Mouse (Mus musculus): ENCODE data around the gene Etnppl. TPM values are rescaled to one million over a fixed set of nuclear protein-coding genes. Genes with fewer than 3 reads are reported as not detected.
A peak's percentile ranks its signal among the peaks of the same experiment; 100 is the strongest.

Gene Etnppl
- polyA plus RNA-seq, 1 experiment from 2014 or later = not detected

DNA sequence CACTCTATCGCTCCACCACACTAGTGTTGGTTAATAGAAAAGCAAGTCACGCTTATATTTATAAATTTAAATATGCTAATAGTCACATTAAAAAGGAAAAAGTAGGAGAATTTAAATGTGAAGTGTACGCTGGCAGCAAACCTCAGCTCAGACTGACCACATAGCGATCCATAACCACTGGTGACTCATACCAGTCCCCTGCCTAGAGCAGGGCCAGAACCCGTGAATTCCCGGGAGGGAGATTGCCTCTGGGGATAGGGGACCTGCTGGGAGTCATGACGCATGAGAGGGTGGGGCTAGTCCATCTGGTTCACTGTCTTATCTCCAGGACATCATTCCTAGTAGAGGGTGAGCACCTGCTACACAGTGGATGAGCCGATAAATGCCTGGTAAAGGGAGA is 1.6 kb upstream of the Etnppl start:
- DNase-seq (ENCODE audit: low spot score) = no peak
- Histone ChIP-seq H3K36me3 (no peaks in the 10 kb centered on the region), H3K4me1 (peaks cover 7% of the 10 kb centered on the region), H3K9me3 (no peaks in the 10 kb centered on the region), H3K27ac (no peak overlapping the region), H3K27me3 (ENCODE audit: insufficient read depth, poor library complexity, severe bottlenecking) (peaks cover 31% of the 10 kb centered on the region), H3K4me3 (no peak overlapping the region)
- 47% methylated on average over 8 of the region's 8 CpGs for WGBS

DNA sequence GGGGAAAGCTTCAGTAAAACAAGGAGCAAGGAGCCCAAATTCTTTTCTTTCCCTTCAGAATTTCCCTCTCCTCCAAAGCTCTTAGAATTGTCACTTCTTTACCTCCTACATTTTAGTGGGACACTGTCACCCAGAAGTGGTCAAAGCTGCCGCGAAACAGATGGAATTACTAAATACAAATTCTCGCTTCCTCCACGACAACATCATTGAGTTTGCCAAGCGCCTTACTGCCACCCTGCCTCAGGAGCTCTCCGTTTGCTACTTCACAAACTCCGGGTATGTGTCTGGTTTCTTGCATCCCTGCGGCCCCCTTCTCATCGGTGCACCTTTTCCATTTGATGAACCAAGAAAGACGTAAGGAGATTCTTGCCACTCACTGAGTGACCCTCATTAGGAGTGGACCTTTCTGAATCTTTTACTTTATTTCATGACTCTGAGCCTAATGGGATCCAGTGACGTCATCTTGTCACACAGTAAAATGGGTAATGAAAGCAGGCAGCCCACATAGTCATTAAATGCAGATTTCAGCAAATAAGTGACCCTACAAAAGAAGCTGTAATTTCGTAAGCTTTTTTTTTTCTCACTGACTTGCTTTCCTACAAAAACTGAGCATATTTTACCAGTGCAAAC is 3.4 kb downstream of the Etnppl start:
- DNase-seq (ENCODE audit: low spot score) = no peak
- H3K4me1 ChIP-seq = peaks cover 7% of the 10 kb centered on the region
- H3K27ac ChIP-seq = no peak overlapping the region
- peaks cover 26% of the 10 kb centered on the region for H3K27me3 ChIP-seq (ENCODE audit: insufficient read depth, poor library complexity, severe bottlenecking)
- H3K36me3 ChIP-seq = no peaks in the 10 kb centered on the region
- no peaks in the 10 kb centered on the region for H3K9me3 ChIP-seq
- WGBS = 71% methylated on average over 12 of the region's 12 CpGs
- H3K4me3 ChIP-seq = no peak overlapping the region

DNA sequence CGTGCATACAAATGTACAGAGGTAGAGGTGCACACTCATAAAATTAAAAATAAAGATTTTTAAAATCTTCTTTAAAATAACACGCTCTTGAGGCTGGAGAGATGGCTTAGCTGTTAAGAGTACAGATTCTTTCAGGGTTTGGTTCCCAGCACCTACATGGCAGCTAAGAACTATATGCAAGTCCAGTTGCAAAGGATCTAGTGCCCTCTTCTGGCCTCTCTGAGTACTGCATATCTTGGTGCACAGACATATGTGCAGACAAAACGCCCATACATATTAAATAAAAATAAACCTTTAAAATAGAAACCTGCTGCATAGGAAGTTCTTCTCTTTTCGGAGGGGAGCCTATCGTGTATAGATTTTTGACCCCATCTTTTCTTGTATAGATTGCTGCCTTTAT is 11.1 kb downstream of the Etnppl start:
- Histone ChIP-seq H3K4me3 (no peak overlapping the region), H3K4me1 (no peaks in the 10 kb centered on the region), H3K9me3 (0 out of 2 replicates have a peak, but pooled peaks cover 4% of the 10 kb centered on the region), H3K27me3 (ENCODE audit: insufficient read depth, poor library complexity, severe bottlenecking) (no peaks in the 10 kb centered on the region), H3K27ac (no peak overlapping the region), H3K36me3 (no peaks in the 10 kb centered on the region)
- no peak for DNase-seq (ENCODE audit: low spot score)
- WGBS = 88% methylated on average over 5 of the region's 5 CpGs

DNA sequence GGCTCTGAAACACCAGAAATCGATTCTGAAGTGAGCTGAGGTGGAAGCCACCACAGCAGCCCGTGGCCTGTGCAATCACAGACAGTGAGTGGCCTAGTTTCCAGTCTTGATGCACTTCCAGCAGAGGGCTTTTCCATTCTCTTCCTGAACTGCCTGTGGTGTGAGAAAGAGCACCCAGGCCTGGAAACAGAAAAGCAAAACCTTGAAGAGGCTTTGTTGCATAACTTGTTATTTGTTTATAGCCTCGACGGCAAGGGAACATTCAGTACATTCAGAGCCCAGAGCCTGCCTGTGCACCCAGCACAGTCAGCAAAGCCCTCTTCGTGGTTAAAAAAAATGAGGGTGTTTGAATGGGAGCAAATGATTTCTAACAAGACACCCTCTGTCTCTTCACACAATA is 16.6 kb downstream of the Etnppl start:
- no peaks in the 10 kb centered on the region for H3K36me3 ChIP-seq
- DNase-seq (ENCODE audit: low spot score) = no peak
- no peaks in the 10 kb centered on the region for H3K4me1 ChIP-seq
- H3K27me3 ChIP-seq (ENCODE audit: insufficient read depth, poor library complexity, severe bottlenecking) = no peaks in the 10 kb centered on the region
- WGBS = 72% methylated on average over 5 of the region's 5 CpGs
- no peak overlapping the region for H3K4me3 ChIP-seq
- H3K9me3 ChIP-seq = no peaks in the 10 kb centered on the region
- H3K27ac ChIP-seq = no peak overlapping the region

DNA sequence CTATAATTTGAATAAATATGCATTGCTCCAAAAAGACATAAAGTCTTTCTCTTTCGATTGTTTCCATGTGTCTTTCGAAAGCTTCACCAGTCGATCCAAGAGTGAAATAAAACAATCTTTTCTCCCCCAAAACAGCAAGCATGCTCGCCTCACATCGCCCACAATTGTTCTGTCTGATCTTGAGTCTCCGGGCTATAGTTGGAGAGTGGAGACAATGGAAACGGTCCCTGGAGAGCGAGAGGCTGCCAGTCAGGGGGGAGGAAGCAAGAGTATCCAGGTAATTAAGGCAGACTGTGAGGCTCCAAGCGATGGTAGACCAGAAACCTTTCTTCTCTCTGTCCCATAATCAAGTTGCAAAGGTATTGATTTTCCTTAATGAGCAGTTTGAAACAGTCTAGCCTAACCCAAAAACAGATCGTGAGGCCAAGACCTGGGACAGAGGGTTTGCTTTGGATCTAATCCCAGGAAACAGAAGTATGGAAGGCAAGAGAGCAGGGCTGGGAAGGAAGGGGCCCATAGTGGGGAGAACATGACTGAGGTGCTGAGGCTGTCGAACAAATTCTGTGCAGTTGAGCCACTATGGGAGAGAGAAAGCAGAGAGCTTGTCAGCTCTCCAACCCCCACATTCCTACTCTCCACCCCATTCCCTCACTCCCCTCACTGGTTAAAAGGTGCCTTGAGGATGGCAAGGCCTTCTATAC is 29.0 kb downstream of the Etnppl start:
- Histone ChIP-seq H3K36me3 (no peaks in the 10 kb centered on the region), H3K27ac (no peak overlapping the region), H3K4me3 (no peak overlapping the region), H3K4me1 (no peaks in the 10 kb centered on the region), H3K27me3 (ENCODE audit: insufficient read depth, poor library complexity, severe bottlenecking) (no peaks in the 10 kb centered on the region), H3K9me3 (no peaks in the 10 kb centered on the region)
- 79% methylated on average over 11 of the region's 11 CpGs for WGBS
- no peak for DNase-seq (ENCODE audit: low spot score)

DNA sequence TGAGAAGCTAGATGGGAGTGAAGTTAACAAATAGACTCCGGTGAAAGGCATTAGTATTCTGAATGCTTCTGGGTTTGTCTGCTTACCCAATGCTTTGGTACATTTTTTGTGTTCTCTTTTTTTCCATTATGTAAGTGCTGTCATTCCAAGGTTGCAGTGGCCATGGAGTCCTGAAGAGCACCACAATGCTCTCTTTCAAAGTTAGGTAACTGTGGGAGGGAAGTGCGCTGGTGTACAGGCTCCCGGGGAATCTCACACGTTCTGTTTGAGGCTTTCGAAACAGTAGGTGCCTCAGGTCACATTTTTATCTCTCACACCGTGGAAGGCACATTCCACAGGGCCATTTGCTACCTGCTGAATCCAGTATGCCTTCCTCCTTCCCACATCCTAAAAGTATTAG is 32.3 kb downstream of the Etnppl start:
- Histone ChIP-seq H3K36me3 (no peaks in the 10 kb centered on the region), H3K9me3 (no peaks in the 10 kb centered on the region)
- WGBS = 35% methylated on average over 6 of the region's 6 CpGs

DNA sequence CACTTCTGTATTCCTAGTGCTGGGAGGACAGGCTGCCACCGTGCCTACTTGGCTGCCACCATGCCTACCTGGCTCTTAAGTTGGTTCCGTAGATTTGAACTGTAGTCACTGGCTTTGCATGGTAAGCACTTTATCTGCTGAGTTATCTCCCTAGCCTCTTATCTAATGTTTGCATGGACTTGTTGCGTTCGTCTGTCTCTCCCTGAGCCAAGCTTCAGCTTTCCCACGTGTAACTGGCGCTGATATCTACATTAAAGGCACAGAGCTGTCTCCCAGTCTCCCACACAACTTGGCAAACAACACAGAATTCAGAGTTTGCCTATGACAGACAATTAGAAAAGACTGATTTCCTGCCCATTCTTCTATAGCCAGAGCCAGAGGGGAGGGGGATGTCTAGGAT is 43.4 kb downstream of the Etnppl start:
- Histone ChIP-seq H3K36me3 (no peaks in the 10 kb centered on the region), H3K9me3 (no peaks in the 10 kb centered on the region), H3K4me1 (no peaks in the 10 kb centered on the region; the same call in 1 of the 2 replicates), H3K27me3 (ENCODE audit: insufficient read depth, poor library complexity, severe bottlenecking) (no peaks in the 10 kb centered on the region), H3K4me3 (no peak overlapping the region), H3K27ac (no peak overlapping the region)
- peak; percentile 66 for DNase-seq (ENCODE audit: low spot score)
- WGBS = 33% methylated on average over 6 of the region's 6 CpGs

More for the DNA sequence above, 32.3 kb downstream of the Etnppl start:
- no peak overlapping the region for H3K4me3 ChIP-seq
- no peak overlapping the region for H3K27ac ChIP-seq
- H3K4me1 ChIP-seq = no peaks in the 10 kb centered on the region
- H3K27me3 ChIP-seq (ENCODE audit: insufficient read depth, poor library complexity, severe bottlenecking) = no peaks in the 10 kb centered on the region
- DNase-seq (ENCODE audit: low spot score) = no peak

DNA sequence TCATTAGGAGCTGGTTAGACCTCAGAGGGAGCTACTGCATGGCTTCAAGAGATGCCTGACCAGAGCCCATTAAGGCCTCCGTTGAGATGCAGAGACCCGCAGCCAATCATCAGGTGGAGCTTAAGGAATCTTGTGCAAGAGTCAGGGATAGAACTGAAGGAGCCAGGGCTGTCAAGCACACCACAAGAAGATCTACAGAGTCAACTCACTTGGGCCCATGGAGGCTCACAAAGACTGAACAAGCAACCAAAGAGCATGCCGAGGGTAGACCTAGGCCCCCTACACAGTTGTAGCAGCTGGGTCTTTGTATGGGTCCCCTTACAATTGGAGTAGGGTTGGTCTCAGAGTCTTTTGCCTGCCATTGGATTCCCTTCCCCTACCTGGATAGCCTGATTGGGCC is 45.2 kb downstream of the Etnppl start:
- no peak overlapping the region for H3K27ac ChIP-seq
- WGBS = 82% methylated on average over 3 of the region's 3 CpGs
- no peaks in the 10 kb centered on the region for H3K9me3 ChIP-seq
- no peaks in the 10 kb centered on the region for H3K27me3 ChIP-seq (ENCODE audit: insufficient read depth, poor library complexity, severe bottlenecking)
- no peak overlapping the region for H3K4me3 ChIP-seq
- no peaks in the 10 kb centered on the region; the same call in 1 of the 2 replicates for H3K4me1 ChIP-seq
- peak; percentile 70 for DNase-seq (ENCODE audit: low spot score)
- no peaks in the 10 kb centered on the region for H3K36me3 ChIP-seq

DNA sequence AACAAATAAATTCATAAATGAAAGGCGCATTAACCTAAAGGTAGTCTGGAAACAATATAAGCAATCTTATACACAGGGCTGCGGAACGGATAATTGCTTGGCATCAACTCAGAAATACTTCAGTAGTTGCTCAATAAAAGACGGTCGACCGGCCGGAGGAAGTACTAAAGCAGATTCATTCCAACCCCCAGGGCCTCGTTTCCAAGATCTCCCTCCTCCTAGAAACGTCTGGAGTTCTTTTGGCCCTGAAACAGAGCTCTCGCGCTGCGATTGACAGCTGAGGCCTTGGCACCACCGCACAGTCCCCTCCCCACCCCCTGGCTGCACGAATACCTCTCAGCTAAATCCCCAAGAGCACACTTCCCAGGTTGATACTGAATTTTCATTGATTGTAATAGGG is 54.0 kb downstream of the Etnppl start:
- Histone ChIP-seq H3K9me3 (no peaks in the 10 kb centered on the region), H3K4me1 (no peaks in the 10 kb centered on the region), H3K27ac (no peak overlapping the region), H3K27me3 (ENCODE audit: insufficient read depth, poor library complexity, severe bottlenecking) (no peaks in the 10 kb centered on the region), H3K4me3 (no peak overlapping the region), H3K36me3 (no peaks in the 10 kb centered on the region)
- DNase-seq (ENCODE audit: low spot score) = peak; percentile 51
- WGBS = 71% methylated on average over 14 of the region's 14 CpGs

DNA sequence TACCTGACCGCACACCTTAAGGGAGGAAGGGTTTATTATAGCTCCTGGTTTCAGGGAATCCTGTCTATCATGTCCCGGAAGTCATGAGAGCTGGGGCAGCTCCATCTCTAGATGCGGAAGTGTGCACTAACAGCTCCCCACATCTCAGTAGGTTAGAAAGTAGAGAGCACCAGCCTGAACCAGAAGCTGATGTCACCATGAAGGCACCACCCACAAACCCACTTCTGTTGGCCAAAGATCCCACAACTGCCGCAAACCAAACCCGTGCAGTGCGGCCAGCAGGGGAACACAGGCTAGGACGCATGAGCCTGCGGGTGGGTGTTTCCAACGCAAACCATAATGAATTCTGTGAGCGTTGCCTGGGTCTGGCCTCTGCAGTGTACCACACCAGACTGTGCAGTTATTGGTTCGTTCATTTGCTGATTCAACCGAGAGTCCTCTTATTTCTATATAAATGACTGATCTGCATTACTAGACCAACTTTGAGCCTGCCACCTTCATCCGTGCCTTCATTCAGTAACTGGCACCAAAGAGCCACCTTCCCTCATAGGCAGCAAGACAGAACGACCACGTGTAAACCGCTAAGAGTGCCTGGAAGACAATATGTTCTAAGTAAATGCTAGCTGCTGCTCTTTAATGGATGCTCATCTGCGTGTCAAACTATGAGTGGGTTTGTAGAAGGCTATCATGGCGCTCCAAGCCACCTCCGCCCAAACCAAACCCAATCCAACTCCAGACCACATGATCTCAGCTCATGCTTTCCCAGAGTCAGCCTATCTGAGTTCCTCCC is 60.6 kb downstream of the Etnppl start:
- Histone ChIP-seq H3K27me3 (ENCODE audit: insufficient read depth, poor library complexity, severe bottlenecking) (0 out of 2 replicates have a peak, but pooled peaks cover 5% of the 10 kb centered on the region), H3K27ac (no peak overlapping the region), H3K4me3 (no peak overlapping the region), H3K4me1 (no peaks in the 10 kb centered on the region), H3K9me3 (no peaks in the 10 kb centered on the region), H3K36me3 (no peaks in the 10 kb centered on the region)
- 91% methylated on average over 19 of the region's 19 CpGs for whole genome bisulfite sequencing
- DNase-seq (ENCODE audit: low spot score) = peak; percentile 66

DNA sequence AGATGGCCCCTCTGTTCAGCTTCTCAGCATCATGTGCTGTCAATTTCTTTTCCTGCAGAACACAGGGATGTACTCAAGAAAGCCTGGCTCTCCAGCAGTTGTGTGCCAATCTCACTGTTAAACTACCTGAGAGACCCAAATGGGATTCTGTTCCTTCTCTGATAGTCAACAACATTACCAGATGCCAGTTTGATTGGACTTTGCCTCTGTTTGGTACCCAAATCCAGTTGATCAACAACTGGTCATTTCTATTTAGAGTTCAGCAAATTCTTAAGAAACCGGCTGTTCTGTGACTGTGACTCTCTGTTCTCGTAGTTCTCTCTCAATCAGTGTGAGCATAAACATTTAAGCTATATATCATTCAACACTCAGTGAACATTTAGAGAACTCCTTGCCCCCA is 64.0 kb downstream of the Etnppl start:
- 86% methylated on average over 2 of the region's 2 CpGs for WGBS
- Histone ChIP-seq H3K36me3 (no peaks in the 10 kb centered on the region), H3K4me3 (no peak overlapping the region), H3K27me3 (ENCODE audit: insufficient read depth, poor library complexity, severe bottlenecking) (0 out of 2 replicates have a peak, but pooled peaks cover 9% of the 10 kb centered on the region), H3K4me1 (no peaks in the 10 kb centered on the region), H3K27ac (no peak overlapping the region), H3K9me3 (no peaks in the 10 kb centered on the region)
- no peak for DNase-seq (ENCODE audit: low spot score)

DNA sequence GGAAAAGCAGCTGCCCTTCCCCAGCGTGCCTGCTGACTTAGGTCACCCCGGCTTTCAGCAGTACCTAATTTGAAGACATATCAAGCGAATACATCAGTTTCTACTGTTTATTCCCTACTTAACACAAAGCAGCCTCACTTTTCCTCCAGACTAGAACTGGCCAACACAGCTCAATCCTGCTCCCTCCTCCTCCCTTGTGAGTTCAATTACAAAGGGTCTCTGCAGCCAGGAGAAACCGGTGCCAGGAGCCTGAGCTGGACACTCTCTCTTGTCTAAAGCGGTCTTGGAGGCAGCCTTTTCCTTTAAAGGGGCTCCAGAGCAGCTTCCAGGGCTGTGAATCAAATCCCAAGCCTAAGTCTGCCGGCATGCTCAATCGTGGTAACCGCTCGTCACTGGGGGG is 64.9 kb downstream of the Etnppl start:
- 82% methylated on average over 9 of the region's 9 CpGs for WGBS
- no peak overlapping the region for H3K4me3 ChIP-seq
- H3K4me1 ChIP-seq = no peaks in the 10 kb centered on the region
- no peak for DNase-seq (ENCODE audit: low spot score)
- 0 out of 2 replicates have a peak, but pooled peaks cover 9% of the 10 kb centered on the region for H3K27me3 ChIP-seq (ENCODE audit: insufficient read depth, poor library complexity, severe bottlenecking)
- H3K9me3 ChIP-seq = no peaks in the 10 kb centered on the region
- H3K27ac ChIP-seq = no peak overlapping the region
- H3K36me3 ChIP-seq = no peaks in the 10 kb centered on the region

DNA sequence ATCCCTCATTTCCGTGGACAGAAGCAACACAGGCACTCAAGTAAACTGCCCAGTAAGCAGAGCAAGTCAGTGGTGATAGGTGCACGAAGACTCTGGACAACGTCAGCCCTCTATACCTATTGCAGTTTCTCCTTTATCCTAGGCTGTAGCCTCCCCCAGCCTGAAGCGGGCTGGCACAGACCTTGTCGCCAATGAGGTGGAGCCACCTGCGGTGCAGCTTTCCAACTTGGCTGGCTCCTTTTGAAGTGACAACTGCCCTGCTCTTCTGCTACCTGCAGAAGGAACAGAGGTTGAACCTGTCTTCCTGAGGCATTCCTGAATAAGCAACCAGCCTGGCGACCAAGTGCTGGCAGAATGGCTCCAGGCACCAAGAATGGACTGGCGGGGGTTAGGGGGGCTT is 66.6 kb downstream of the Etnppl start:
- Histone ChIP-seq H3K4me3 (no peak overlapping the region), H3K36me3 (no peaks in the 10 kb centered on the region), H3K9me3 (no peaks in the 10 kb centered on the region), H3K4me1 (no peaks in the 10 kb centered on the region), H3K27me3 (ENCODE audit: insufficient read depth, poor library complexity, severe bottlenecking) (0 out of 2 replicates have a peak, but pooled peaks cover 9% of the 10 kb centered on the region), H3K27ac (no peak overlapping the region)
- DNase-seq (ENCODE audit: low spot score) = no peak
- 64% methylated on average over 8 of the region's 8 CpGs for WGBS
